Mouse (Mus musculus) C2C12 (cell line): Measurements from ENCODE around the gene Xylb. TPM values are rescaled to one million over a fixed set of nuclear protein-coding genes. Genes with fewer than 3 reads are reported as not detected.

Source experiments
- H3K27me3 ChIP-seq: one replicate; pipeline ENCODE4 v1.6.1; 2011; ENCODE audit not compliant: control insufficient read depth, insufficient read depth, insufficient read length
- H3K36me3 ChIP-seq: one replicate; pipeline ENCODE4 v1.6.1; 2011; ENCODE audit not compliant: control insufficient read depth, insufficient read depth
- H3K4me3 ChIP-seq: one replicate; pipeline ENCODE4 v1.5.1; 2011; ENCODE audit warnings: mild to moderate bottlenecking, control low read depth; ENCODE audit not compliant: poor library complexity, insufficient read depth, severe bottlenecking
- H3K79me2 ChIP-seq: one replicate; pipeline ENCODE4 v1.6.1; 2011; ENCODE audit not compliant: control insufficient read depth, insufficient read depth
- H3K79me3 ChIP-seq: one replicate; pipeline ENCODE4 v1.6.1; 2011; ENCODE audit warnings: low read depth, control low read depth
- H3ac ChIP-seq: one replicate; pipeline ENCODE3; 2011; ENCODE audit warnings: low read depth; ENCODE audit not compliant: control insufficient read depth, insufficient read length
- CEBPB ChIP-seq: IDR thresholded peaks from one replicate; pipeline ENCODE4 v1.6.1; 2011; ENCODE audit warnings: low read depth, mild to moderate bottlenecking, control low read depth, moderate library complexity
- CTCF ChIP-seq: IDR thresholded peaks from one replicate; pipeline ENCODE4 v1.5.1; 2011; ENCODE audit not compliant: control insufficient read depth, insufficient read depth, insufficient read length
- FOSL1 ChIP-seq: IDR thresholded peaks from one replicate; pipeline ENCODE4 v1.8.0; 2011; ENCODE audit warnings: mild to moderate bottlenecking, low read length; ENCODE audit not compliant: poor library complexity, insufficient read depth, severe bottlenecking
- MAX ChIP-seq: IDR thresholded peaks from one replicate; pipeline ENCODE4 v1.6.1; 2011; ENCODE audit warnings: mild to moderate bottlenecking, control low read depth
- MYOD1 ChIP-seq: IDR thresholded peaks from one replicate; pipeline ENCODE4 v1.6.1; 2011; ENCODE audit warnings: low read depth; ENCODE audit not compliant: control insufficient read depth, insufficient read length
- MYOG ChIP-seq: IDR thresholded peaks from one replicate; pipeline ENCODE4 v1.6.1; 2011; ENCODE audit not compliant: control insufficient read depth, insufficient read length; ENCODE audit errors: extremely low read depth
- USF1 ChIP-seq: IDR thresholded peaks from one replicate; pipeline ENCODE4 v1.6.1; 2011; ENCODE audit warnings: low read depth, mild to moderate bottlenecking, control low read depth, moderate library complexity
- polyA plus RNA-seq: library from polyadenylated mRNA; unstranded; fragments of >200 nt; fragmentation: generic; extraction: Trizol; gene quantifications from one replicate; pipeline ENCODE4 v1.2.1, GENCODE M21; 2012; ENCODE audit warnings: missing spikeins

Xylb gene
- polyA plus RNA-seq, 1 experiment, result 3.1 TPM

DNA sequence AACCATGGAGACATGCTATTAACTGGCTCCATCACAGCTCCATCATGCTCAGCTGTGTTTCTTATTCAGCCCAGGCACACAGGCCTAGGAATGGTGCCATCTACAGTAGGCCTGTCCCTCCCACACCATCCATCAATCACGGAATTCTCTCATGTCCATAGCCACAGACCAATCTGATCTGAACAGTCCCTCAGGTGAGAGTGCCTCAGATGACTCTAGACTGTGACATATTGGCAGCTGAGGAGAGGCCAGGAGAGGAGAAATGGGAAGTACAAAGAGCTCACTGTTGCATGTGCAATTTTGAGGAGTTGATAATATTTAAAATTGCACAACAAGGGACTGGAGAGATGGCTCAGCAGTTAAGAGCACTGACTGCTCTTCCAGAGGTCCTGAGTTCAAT, 37.6 kb downstream of the Xylb start:
- Histone ChIP-seq H3K27me3 (peaks cover 4% of the 10 kb centered on the region), H3K36me3 (no peaks in the 10 kb centered on the region)
- no peak for TF ChIP-seq CEBPB
- TF ChIP-seq MYOD1, result no peak
- TF ChIP-seq FOSL1, result no peak
- no peak for TF ChIP-seq CTCF
- no peak for TF ChIP-seq MAX
- TF ChIP-seq USF1, result no peak
- TF ChIP-seq MYOG, result no peak

DNA sequence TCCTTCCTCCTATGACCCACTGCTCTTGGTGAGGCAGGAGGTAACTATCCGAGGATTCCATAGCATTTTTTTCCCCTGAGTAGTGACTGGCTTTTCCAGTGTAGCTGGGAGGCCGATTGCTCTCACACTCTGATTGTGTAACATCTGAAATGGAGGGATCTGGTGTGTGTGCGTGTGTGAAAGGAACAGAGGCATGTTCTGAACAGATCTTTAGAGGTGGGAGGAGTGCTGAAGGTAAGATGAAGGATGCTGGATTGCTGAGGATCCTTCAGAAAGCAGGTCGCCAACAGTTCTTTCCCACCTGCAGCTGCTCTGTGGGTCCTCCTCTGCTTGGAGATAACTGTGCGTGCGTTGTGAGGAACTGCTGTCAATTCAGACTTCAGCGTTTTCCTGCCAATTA, 44.2 kb downstream of the Xylb start:
- no peak overlapping the region for H3ac ChIP-seq
- no peak for TF ChIP-seq MAX

More for the DNA sequence above, 37.6 kb downstream of the Xylb start:
- H3K4me3 ChIP-seq, result no peak overlapping the region
- no peaks in the 10 kb centered on the region for H3K79me2 ChIP-seq
- no peaks in the 10 kb centered on the region for H3K79me3 ChIP-seq
- H3ac ChIP-seq, result no peak overlapping the region

DNA sequence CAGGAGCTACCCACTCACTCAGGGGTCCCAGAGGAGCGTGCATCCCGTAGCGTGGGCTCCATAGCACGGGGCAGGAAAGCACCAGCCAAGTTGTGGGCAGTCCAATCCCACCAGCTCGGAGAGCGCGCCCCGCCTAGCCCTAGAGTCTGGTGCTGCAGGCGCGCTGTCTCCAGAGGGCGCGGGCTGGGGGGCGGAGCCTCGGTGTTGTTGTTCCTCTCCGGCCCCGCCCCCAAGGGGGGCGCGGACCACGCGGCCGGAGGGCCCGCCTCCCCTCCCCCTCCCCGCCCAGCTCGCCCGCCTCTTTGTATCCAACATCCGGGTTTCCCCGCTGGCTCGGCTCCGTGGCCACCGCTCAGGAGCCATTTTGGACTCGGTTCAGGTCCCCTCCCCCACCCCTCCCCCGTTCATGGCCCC, 44.6 kb downstream of the Xylb start, which contains the start of gene Acvr2b:
Acvr2b (plus strand) TSS at position 318 of the 414 bp plus-strand sequence.
- no peak for TF ChIP-seq FOSL1
- peak; percentile 25 for TF ChIP-seq MAX
- H3K36me3 ChIP-seq, result no peaks in the 10 kb centered on the region
- H3K27me3 ChIP-seq, result peaks cover 7% of the 10 kb centered on the region

More for the DNA sequence above, 44.2 kb downstream of the Xylb start:
- H3K36me3 ChIP-seq, result no peaks in the 10 kb centered on the region
- H3K79me2 ChIP-seq, result no peaks in the 10 kb centered on the region
- no peak overlapping the region for H3K4me3 ChIP-seq
- H3K79me3 ChIP-seq, result no peaks in the 10 kb centered on the region
- peaks cover 7% of the 10 kb centered on the region for H3K27me3 ChIP-seq

DNA sequence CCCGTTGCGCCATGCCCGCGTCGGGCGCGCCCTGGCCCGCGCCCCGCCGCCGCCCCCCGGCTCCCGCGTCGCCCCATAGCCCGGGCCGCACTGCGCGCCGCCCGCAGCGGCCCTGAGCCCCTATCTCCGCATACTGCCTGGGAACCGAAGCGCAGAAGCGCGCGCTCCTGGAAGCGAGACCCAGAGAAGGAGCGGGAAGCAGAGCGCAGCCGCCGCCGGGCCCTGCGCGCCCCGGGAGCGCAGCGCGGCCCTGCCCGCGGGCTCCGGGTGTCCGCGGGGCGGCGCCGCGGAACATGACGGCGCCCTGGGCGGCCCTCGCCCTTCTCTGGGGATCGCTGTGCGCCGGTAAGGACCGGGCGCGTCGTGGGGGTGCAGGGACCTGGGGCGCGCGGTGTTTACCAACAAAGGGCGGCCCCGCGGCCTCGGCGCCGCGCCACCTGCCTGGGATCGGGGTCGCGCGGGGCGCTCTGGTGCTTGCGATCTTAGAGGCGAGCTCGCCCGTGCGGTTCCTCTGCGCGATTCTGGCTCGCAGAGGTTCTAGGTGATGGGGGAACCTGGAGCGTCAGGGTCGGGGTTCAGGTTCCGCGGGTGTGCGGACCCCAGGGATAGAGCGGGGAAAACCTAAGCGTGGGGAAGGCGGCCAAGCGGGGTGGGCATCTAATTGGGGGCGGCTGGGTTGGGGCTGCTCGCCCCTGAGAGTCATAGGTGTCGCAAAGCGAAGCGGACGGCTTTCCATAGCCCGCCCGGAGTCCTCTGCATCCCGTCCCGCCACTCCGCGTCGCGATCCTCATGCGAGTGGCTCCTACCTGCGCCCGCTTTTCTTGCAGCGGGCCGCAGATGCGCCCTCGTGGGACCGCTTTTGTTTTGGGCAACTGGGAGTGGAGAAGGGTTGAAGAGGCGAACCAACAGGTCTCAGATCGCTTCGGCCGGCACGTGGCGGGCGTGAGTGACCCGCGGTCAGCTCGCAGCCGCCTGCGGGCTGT, 45.4 kb downstream of the Xylb start:
- no peaks in the 10 kb centered on the region for H3K79me3 ChIP-seq
- H3K79me2 ChIP-seq, result no peaks in the 10 kb centered on the region
- H3K27me3 ChIP-seq, result peaks cover 6% of the 10 kb centered on the region
- peak; percentile 28 for TF ChIP-seq MAX
- TF ChIP-seq MYOG, result no peak
- H3ac ChIP-seq, result peak overlapping the region; percentile 77
- peak overlapping the region; percentile 41 for H3K4me3 ChIP-seq
- H3K36me3 ChIP-seq, result no peaks in the 10 kb centered on the region

More for the DNA sequence above, 44.6 kb downstream of the Xylb start, which contains the start of gene Acvr2b:
- Histone ChIP-seq H3K79me3 (no peaks in the 10 kb centered on the region), H3K79me2 (no peaks in the 10 kb centered on the region), H3ac (peak within 1 kb of the TSS; percentile 77), H3K4me3 (peak within 1 kb of the TSS; percentile 41)

DNA sequence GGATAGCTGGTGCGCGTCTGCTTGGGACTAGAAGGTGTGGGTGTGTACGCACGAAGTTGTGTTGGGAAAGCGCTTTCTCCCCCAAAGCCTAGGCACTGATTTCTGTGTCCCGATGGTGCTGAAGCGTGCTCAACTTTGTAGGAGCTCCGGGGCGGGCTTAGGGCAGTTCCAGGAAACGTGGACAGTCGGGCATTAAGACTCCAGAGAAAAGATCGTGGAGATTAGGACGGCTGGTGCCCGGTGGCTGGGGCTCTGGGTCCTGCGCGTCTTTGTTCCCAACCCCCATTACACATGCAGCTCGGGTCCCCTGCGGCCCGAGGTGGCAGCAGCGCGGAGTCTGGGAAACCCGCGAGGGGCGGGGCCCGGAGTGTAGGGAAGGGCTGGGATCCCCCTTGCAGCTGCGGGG, 46.1 kb downstream of the Xylb start:
- Histone ChIP-seq H3K79me3 (no peaks in the 10 kb centered on the region), H3ac (peak overlapping the region; percentile 77), H3K79me2 (no peaks in the 10 kb centered on the region), H3K4me3 (peak overlapping the region; percentile 41), H3K27me3 (peaks cover 3% of the 10 kb centered on the region), H3K36me3 (no peaks in the 10 kb centered on the region)
- no peak for TF ChIP-seq CTCF
- TF ChIP-seq MYOD1, result no peak
- TF ChIP-seq USF1, result no peak
- no peak for TF ChIP-seq FOSL1
- TF ChIP-seq MYOG, result no peak
- TF ChIP-seq CEBPB, result no peak
- TF ChIP-seq MAX, result no peak

DNA sequence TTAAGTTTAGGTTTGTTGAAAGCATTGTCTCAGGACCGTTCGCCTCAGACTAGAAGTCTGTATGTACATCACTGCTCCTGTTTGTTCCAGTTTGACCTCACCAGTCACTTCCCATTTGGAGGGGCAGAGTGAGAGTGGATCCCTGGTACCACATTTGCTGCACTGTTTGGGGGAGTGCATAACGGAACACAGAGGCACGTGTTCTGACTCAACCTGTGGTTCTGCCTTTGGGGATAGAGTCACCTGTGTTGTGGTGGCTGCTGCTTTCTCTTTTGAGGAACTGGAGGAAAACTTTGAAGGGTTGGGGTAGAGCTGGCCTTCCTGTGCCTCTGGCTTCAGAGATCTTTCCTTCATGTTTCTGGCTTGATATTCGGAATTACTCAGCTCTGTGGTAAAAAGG, 46.9 kb downstream of the Xylb start:
- no peaks in the 10 kb centered on the region for H3K79me2 ChIP-seq
- peaks cover 3% of the 10 kb centered on the region for H3K27me3 ChIP-seq
- no peaks in the 10 kb centered on the region for H3K36me3 ChIP-seq
- no peak overlapping the region for H3ac ChIP-seq
- H3K79me3 ChIP-seq, result no peaks in the 10 kb centered on the region
- no peak for TF ChIP-seq MYOG
- no peak for TF ChIP-seq FOSL1
- TF ChIP-seq MAX, result no peak
- TF ChIP-seq USF1, result no peak
- no peak for TF ChIP-seq CTCF
- TF ChIP-seq CEBPB, result no peak
- no peak for TF ChIP-seq MYOD1
- no peak overlapping the region for H3K4me3 ChIP-seq
